Mouse (Mus musculus) NIH3T3 (cell line): ENCODE data around the gene 0610030E20Rik.

Experiments used
- DNase-seq: peaks from one replicate; pipeline ENCODE4 v3.0.0-alpha.2; 2012; ENCODE audit warnings: low read depth

Gene 0610030E20Rik

DNA sequence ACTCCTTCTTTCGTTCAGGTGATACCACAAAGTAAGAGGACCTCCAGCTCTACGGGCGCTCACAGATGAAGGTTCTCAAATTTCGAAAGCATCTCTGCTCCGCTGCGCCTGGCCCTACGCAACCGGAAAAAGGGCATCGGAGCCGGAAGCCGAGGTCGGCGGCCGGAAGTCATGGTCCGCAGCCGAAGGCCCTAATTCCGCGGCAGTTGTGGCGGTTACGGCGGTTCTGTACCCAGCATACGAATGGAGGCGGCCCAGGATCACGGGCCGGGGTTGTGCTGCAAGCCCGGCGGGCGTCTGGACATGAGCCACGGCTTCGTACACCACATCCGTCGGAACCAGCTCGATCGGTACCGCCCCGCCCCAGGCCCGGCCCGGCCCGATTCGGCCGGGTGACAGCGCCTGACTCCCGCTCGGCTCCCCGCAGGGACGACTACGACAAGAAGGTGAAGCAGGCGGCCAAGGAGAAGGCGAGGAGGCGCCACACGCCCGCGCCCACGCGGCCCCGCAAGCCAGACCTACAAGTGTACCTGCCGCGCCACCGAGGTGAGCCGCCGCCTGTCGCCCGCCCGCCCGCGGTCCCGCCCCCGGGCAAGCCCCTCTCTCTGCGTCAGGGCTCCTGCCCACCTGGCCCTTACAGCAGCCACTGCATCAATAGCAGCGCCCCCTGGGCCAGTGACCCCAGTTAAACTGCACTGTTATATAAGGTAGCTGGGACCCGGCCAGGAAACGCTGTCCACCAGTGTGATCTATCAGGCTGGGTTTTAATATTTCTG lies at the start of gene 0610030E20Rik:
Gene 0610030E20Rik, plus strand, starts transcription at position 152 of the 776 bp plus-strand sequence.
- peak; percentile 84 for DNase-seq

DNA sequence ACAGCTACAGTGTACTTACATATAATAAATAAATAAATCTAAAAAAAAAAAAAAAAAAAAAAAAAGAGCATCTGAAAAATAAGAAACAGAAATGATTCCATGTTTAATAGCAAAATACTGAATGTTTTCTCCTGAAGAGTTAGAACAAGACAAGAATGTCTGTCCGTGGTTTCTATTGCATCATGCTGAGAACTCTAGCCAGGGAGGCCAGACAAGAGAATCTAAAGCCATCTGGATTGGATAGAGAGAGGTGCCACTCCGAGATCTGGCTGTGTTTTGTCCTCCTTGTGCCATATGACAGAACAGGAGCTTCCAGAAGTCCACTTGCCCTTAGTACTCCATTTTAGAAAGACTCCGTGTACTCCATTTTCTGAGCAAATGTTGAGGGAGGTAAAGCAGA lies 49.3 kb upstream of the 0610030E20Rik start:
- peak; percentile 74 for DNase-seq

DNA sequence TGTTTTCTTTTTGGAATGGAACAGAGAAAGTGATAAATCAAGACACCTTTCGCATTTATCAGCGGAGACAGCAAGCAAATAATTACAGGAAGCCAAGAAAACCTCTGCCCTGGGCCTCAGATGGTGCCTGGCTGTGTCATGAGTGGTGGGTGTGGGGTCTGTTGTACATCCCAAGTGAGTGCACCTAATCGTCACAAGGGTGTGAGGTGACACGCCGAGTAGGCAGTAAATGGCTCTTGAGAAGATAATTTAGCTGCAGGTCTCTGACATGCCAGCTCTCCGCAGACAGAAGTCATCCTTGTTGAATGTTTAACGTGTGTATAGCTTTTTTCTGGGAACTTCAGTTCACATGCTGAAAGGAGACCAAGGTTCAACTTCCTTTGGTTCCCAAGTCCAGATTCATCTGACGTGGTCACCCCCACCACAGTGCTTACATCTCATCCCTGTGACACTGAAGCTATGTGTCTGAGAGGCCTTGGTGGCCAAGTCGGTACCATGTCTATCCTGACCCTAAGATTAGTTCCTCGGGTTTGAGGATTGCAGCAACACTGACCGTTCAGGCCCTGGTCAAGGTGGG lies 44.7 kb upstream of the 0610030E20Rik start:
- no peak for DNase-seq

DNA sequence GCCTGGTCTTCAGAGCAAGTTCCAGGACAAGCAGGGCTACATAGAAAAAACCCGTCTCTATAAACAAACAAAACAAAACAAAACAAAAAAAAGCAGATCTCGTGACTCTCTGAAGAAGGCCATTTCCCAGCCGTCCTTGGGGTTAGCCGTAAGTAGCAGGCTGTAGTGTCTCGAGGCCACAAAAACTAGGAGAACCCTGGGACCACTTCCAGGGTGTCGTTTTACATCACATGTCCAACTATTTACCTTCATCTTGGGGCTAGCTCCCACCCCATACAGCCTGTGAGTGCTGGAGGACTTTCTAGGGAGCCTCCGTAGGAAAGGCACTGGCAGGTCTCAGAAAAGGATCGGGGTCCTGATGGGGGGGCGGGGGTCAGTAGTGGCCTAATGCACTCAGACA lies 43.6 kb upstream of the 0610030E20Rik start:
- DNase-seq: peak; percentile 54

DNA sequence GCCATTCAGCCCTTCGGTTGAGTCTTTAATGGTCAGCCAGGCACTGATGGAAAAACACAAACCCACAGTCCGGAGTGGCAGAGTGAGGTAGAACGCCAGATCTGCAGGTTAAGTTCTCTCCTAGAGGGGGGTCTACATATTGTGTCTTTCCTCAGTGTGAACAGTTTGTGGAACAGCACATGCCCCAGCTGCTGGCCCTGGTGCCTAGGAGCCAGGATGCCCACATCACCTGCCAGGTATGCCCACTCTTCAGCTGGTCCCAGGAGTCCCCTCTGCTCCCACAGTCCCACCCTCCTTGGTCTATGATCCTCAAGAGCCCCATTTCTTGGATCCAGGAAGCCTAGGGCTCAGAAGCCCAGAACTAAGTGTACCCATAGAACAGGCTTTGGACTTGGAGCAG lies 34.9 kb upstream of the 0610030E20Rik start:
- no peak for DNase-seq

DNA sequence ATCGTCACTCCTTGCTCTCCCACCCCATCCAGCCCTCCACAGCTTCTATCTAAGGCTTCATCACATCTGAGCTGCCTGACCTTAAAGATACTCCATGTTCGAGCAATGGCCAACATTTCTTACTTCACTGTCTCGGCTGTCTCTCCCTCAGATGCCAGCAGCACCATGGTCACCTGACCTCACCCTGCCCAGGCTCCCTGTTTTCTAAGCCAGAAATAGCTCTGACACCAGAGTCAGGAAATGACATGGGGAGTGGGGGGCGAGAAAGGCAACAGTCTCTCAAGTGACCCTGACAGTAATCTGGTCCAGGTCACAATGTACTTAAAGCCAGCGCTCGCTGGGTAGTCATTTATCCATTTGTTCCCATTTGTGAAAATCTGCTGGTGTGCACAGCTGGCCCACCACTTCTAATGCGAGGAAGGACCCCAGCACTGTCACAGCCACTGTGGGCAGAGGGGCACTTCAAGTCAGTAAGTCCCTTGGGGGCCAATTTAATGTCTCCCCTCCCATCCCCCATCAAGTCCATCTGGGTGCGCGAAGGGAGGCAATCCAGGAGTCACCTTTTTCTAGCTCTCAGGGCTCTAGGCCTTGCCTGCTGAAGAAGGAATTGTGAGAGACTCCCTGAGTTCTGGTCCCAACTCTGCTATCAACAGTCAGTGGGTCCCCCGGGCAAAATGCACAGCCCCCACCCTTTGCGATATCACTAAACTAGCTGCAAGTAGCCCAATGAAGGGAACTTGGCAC lies 33.8 kb upstream of the 0610030E20Rik start:
- no peak for DNase-seq

DNA sequence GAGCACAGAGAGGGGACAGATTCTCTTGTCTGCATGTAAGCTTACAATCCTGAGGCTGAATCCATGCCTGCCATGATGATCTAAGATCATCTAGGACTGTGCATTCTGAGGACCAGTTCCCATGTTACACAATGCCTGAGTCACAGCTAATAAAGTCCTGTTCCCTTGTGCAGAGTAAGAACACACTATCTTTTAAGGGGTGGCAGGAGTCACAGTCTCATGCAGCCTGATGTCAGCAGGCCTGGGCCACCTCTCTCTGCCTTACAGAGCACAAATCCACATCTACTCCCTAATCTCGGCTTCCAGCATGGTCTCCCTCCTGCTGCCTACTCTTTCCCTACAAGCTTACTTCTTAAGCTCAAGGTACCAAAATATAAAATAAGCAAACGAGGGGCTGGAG lies 31.7 kb upstream of the 0610030E20Rik start:
- DNase-seq: no peak

DNA sequence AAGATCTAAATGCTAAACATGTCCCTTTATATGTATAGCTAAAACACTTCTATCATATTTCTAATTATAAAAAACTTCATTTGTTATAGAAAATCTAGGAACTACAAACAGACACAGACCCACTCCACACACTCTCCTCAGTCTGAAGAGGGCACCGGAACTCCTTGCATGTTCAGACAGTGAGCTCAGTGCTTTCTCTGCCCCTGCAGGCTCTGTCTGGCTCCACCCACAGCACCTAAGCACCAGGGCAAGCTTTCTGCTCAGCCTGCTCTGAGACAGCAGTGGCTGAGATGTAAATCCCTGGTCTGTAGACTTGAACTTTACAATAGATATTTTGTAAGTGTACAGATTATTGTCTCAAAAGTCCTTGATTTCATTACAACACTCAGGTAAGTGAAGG lies 31.1 kb upstream of the 0610030E20Rik start:
- DNase-seq: no peak

DNA sequence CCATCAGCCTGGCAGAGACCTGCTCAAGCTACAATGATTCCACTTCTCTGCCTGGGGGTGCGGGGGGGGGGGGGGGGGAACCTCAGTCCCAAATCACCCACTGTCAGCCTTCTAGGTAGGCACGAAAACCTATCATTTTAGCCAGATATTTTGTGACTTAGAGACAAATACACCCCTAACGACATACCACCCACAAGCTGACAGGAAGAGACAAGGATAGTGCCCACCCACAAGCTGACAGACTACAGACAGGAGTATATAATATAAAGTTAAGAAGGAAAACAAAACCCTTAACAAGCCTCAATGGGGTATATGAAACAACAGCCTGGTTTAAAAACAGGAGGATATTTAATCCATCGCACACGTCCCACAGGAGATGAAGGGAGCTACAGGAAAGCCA lies 28.7 kb upstream of the 0610030E20Rik start:
- DNase-seq: no peak

DNA sequence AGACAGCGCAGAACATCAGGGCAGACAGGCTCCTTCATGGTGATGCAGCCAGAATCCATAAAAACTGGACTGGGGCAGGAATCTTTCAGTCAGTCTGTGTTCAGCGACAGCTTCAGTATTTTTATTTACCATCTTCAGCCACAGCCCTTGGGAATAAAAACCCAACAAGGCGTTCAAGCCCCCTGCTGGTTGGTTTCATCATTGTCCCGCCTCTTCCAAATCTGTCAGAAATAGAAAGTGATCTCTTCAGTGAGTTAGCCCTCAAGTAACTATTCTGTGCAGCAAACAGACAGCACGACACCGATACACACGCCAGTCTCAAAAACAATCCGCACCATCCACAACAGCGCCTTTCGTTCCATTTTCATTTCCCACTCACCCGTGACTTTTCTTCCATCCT lies 28.1 kb upstream of the 0610030E20Rik start:
- DNase-seq: peak; percentile 60

DNA sequence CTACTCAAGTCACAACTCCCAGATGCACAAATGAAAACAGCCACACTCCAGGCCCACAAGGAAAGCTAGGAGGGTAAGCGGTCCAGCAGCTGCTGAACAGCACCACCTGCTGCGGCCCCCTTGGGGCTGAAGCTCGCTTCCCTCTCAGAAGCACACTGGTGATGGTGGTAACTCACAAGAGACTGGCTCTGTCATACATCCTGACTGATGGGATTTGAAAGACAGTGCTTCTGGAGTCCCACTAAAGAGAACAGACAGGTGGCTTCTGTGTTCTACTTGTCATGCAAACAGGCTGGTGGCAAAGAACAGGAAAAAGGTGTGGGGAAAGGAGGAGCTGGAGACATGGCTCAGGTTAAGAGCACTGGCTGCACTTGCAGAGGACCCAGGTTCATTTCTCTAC lies 24.2 kb upstream of the 0610030E20Rik start:
- DNase-seq: no peak

DNA sequence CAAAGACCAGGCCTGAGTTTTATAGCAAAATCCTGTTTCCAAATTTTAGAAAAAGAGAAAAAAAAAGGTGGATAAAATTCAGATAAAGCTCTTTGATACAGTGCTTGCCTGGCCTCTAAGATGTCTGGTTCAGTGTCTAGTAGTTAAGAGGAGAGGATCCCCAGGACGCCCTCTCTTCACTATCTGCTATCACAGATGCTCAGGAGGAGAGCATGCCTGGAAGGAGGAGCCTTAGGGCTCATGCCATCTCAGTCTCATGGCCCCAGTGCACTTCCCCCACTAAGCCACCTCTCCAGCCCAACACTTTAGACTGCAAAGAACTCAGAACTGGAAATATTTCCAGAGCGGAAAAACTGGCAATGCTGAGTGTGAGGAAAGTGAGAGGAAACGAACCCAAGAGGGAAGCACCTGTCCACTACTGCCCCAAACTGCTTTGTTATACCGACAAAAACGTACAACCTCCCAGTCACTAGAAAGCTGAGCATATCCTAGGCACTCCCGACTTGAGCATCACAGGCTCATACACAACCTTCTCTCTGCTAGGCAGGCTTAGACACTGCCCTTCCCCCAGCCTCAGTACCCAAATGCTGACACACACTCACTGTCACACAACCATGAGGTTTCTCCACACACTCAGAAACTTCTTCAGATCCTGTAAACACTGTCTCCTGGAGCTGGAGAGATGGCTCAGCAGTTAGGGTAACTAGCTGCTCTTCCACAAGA lies 23.2 kb upstream of the 0610030E20Rik start:
- DNase-seq: no peak

DNA sequence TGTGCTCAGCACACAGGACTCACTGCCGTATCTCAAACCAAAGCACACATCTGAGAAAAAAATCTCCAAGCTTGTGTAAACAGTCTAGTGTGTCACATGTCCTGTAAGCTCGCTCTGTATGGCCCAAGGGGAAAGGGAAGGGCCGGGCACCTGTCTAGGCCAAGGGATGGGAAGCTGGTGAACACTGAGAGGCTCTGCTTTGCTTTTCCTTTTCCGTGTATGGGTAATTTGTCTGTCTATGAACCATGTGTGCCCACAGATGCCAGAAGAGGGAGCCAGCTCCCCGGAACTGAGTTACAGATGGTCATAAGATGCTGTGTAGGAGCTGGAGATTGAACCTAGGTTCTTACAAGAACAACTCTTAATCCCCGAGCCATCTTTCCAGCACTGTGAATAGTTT lies 20.8 kb upstream of the 0610030E20Rik start:
- peak; percentile 59 for DNase-seq

DNA sequence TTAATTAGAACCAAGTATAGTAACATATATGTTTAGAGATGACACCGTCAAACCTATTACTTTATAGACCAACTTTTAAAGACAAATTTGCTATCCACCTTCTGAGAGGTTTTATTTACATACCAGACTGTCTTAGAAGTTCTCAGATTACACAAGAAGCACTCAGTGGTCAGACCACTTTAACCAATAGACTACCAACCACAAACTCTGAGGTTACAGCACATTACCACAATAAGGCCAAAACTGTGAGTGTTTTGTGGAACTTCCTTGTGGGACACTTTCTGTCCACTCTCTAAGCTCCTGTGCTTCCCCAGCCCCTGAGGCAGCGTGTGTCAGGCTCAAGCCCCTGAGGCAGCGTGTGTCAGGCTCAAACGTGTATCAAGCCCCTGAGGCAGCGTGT lies 18.1 kb upstream of the 0610030E20Rik start:
- no peak for DNase-seq

DNA sequence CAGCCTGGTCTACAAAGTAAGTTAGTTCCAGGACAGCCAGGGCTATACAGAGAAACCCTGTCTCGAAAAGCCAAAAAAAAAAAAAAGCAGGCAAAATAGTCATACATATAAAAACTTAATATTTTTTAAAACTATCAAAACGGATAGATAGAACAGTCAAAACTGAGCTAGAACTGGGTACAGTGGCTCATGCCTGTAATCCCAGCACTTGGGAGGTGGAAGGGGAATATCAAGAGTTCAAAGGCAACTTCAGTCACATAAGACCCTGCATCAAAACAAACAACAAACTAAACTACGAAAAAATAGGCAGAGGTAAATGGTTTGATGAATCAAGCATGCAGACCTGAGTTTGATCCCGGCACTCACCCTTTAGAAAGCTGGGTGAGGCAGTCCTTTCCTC lies 17.0 kb upstream of the 0610030E20Rik start:
- no peak for DNase-seq

DNA sequence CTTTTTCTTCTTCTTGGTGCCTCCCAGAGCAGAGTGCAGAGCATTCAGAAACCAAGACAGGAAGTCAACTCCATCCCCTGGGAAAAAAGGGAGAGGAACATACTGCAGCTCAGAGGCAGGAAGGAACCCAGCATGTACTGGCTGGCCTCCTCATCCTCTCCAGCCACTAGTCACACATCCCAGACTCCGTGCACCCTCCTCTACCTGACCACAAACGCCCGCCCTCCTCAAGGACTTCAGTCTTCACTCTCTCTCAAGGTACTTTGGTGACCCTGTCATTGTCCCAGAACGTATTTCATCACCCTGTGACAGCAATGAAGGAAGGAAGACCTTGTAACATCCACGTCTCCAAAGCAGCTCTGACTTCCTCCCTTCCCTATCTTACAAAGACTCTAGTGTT lies 14.0 kb upstream of the 0610030E20Rik start:
- DNase-seq: no peak

DNA sequence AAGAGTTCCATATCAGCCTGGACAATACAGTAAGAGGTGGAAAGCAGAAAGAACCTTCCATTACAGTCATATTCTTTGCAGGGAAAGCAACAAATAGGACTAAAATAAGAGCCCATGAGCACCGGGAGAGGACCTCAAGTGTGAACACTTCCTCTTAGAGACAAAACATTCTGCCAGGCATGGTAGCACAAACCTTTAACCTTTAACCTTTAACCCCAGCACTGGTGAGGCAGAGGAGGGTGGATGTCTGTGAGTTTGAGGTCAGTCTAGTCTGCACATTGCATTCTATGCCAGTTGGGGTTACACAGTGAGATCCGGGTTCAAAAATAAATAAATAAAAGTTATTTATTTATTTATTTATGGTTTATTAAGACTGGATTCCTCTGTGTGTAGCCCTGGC lies 6.6 kb upstream of the 0610030E20Rik start:
- no peak for DNase-seq

DNA sequence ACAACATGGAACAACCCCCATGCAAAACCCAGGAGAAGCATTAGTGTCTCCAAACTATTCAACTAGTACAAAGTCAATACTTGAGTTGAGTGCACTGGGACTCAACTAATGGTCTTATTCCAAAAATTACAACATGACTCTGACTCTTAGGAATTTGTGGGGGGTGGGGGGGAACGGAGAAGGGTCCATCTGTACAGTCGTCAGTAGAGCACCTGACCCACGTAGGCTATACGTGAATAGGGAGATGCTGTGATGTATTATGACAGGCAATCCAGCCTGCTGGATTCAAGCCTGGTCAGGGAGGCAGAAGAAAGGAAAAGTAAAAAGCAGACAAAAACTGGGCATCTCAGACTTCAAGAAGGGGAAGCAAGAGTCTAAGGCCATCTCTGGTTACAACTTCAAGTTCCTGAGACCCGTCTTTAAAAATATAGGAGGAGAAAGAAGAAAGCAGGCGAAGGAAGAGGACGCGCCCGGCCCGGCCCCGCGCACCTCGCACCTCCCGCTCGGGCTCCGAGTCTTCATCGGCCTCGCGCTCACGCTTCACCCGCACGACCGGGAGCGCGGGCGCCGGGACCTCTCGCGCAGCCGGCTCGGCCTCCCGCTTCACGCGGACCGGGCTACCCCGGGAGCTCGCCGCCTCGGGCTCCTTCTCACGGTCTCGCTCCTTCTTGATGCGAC lies 2.6 kb upstream of the 0610030E20Rik start:
- peak; percentile 53 for DNase-seq

DNA sequence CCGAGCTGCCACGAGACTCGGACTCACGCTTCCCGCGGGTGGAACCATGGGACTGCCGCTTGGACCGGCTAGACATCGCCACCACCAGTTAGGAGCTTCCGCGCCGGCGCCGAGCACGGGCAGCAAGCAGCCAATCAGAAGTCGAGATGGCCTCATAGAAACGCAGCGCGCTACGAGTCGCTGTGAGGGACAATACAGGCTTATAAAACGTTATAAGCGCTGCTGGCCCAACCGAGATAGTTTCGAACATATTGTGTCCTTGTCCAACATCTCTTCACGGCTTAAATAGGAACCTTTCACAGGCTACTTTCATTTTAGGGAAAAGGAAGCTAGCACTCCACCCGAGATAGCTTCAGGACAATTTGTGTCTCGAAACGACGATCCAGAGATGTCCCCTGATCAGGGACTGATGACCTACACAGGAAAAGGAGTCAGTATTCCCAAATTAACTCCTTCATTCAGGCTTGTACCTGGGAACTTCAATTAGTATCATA lies 2.0 kb upstream of the 0610030E20Rik start, which contains the start of gene Usp39:
Gene Usp39, minus strand, starts transcription at position 111 of the 494 bp plus-strand sequence.
- peak; percentile 97 for DNase-seq

DNA sequence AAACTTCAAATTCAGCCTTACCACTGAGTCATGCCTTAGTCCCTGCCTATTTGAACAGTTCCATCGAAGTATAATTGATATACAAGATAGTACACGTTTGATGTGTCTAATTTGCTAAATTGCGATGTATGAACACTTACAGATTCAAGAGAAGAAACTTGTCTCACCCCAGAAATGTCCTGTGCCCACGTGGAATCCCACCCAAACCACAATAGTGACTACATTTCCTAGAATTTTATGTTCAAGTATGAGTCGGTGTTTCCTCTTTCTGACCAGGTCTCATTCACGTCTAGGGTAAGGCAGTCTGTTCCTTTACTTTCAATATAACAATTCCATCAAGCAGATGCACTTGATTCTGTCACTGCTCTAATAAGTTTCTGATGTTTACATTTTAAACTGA lies 1.5 kb upstream of the 0610030E20Rik start:
- no peak for DNase-seq

DNA sequence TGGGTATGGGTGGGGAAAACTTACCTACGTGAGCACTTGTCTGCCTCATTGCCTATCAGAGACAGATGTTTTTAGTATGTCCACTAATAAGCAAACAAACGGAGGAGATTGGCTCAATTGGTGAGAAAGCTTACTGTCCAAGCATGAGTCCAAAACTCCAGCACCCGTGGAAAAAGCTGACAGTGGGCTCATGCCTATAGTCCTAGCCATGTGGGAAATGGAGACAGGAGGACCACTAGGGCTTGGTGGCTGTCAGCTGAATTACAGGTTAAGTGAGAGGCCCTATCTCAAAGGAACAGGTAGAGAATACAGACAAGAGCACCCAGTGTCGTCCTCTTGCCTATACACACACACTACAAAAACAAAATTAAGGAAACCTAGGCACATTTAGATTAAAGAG lies 856 bp upstream of the 0610030E20Rik start:
- DNase-seq: no peak

DNA sequence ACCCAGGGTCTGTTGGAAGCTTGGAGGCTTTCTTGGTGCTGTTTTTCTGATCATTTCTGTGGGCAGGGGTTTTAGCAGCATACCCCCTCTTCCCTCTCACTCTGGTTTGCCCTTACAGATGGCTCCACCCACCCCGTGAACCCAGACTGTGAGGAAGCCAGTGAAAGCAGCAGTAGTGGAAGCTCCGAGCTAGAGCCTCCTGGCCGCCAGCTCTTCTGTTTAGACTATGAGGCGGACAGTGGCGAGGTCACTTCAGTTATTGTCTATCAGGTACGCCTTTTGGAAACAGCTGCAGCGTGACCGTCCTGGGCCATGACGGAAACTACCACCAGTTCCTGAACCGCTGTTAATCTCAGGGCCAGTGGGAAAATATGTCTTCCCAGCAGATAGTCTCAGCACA lies 1.3 kb downstream of the 0610030E20Rik start:
- DNase-seq: no peak
